Mouse (Mus musculus): ENCODE measurements at regions not wholly inside any gene's neighbourhood (a gene's known extent, or its start where the extent isn't known, plus 50 kb on each side); places are given as distances from the start of the nearest gene placed in this dataset.

DNA sequence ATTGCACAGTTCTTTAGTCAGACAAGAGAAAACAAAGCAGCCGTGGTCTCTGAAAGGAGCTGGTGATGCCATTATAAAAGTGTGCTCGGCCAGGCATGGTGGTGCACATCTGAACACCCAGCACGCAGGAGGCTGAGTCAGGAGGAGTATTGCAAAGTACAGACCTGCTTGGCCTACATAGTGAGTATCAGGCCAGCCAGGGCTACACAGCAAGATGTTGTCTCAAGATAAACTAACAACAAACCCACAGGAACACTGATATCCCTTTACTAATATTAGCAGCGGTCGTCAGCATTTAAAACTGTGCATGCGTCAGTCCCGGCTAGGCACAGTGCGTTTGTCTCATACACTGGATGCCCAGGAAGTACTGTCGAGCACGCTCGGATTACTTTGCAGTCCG, 64.4 kb upstream of the Slc1a1 start:
- 92% methylated on average over 12 of the region's 12 CpGs for WGBS
- H3K4me3 ChIP-seq (ENCODE audit: insufficient read depth, low read depth, low read length), result no peak overlapping the region
- H3K4me1 ChIP-seq (ENCODE audit: control insufficient read depth, insufficient read depth, low read length), result no peaks in the 10 kb centered on the region
- no peak for TF ChIP-seq POLR2A (IDR thresholded peaks at IDR 0.05; ENCODE audit: insufficient read depth, low read depth, low read length)
- no peak for TF ChIP-seq CTCF (IDR thresholded peaks at IDR 0.05; ENCODE audit: insufficient read depth, low read depth, low read length)
- no peak overlapping the region for H3K27ac ChIP-seq (ENCODE audit: insufficient read depth, low read depth, low read length)

- Histone ChIP-seq H3K4me3 (ENCODE audit: insufficient read depth, low read depth, low read length) (no peak overlapping the region), H3K27ac (ENCODE audit: insufficient read depth, low read depth, low read length) (no peak overlapping the region), H3K4me1 (ENCODE audit: control insufficient read depth, insufficient read depth, low read length) (no peaks in the 10 kb centered on the region)
- TF ChIP-seq POLR2A (IDR thresholded peaks at IDR 0.05; ENCODE audit: insufficient read depth, low read depth, low read length) (no peak), CTCF (IDR thresholded peaks at IDR 0.05; ENCODE audit: insufficient read depth, low read depth, low read length) (no peak)
- 55% methylated on average over 7 of the region's 7 CpGs for WGBS
These were observed 63.0 kb upstream of the Slc1a1 start for GRCm38 (mm10) chr19:28771836-28772235.

- Histone ChIP-seq H3K4me1 (ENCODE audit: control insufficient read depth, insufficient read depth, low read length) (0 out of 2 replicates have a peak, but pooled peaks cover 2% of the 10 kb centered on the region), H3K27ac (ENCODE audit: insufficient read depth, low read depth, low read length) (no peak overlapping the region), H3K4me3 (ENCODE audit: insufficient read depth, low read depth, low read length) (no peak overlapping the region)
- 57% methylated on average over 9 of the region's 9 CpGs for WGBS
- TF ChIP-seq CTCF (IDR thresholded peaks at IDR 0.05; ENCODE audit: insufficient read depth, low read depth, low read length), result no peak
- no peak for TF ChIP-seq POLR2A (IDR thresholded peaks at IDR 0.05; ENCODE audit: insufficient read depth, low read depth, low read length)
These were observed 61.8 kb upstream of the Slc1a1 start for GRCm38 (mm10) chr19:28772840-28773570.

- WGBS, result 30% methylated on average over 4 of the region's 4 CpGs
- no peak overlapping the region for H3K4me3 ChIP-seq (ENCODE audit: insufficient read depth, low read depth, low read length)
- H3K27ac ChIP-seq (ENCODE audit: insufficient read depth, low read depth, low read length), result no peak overlapping the region
- TF ChIP-seq CTCF (IDR thresholded peaks at IDR 0.05; ENCODE audit: insufficient read depth, low read depth, low read length) (no peak), POLR2A (IDR thresholded peaks at IDR 0.05; ENCODE audit: insufficient read depth, low read depth, low read length) (no peak)
- 0 out of 2 replicates have a peak, but pooled peaks cover 2% of the 10 kb centered on the region for H3K4me1 ChIP-seq (ENCODE audit: control insufficient read depth, insufficient read depth, low read length)
These were observed 58.0 kb upstream of the Slc1a1 start for GRCm38 (mm10) chr19:28776868-28777267.

DNA sequence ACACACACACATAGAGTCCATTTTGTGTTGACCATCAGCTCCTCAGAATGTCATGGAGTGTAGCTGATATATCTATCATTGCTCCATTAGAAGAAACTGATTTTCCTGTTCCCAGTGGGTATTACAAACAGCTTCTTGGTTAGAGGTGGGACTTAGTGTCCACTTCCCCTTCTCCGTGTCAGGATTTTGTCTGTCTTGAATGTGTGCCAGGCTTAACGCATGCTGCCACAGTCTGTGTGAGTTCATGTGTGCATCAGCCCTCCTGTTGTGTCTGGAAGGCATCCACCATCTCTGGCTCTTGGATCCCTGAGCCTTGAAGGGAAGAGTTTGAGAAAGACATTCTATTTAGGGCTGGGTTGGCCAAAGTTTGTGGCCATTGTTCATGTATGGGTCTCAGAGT, 57.2 kb upstream of the Slc1a1 start:
- TF ChIP-seq POLR2A (IDR thresholded peaks at IDR 0.05; ENCODE audit: insufficient read depth, low read depth, low read length) (no peak), CTCF (IDR thresholded peaks at IDR 0.05; ENCODE audit: insufficient read depth, low read depth, low read length) (no peak)
- Histone ChIP-seq H3K4me1 (ENCODE audit: control insufficient read depth, insufficient read depth, low read length) (0 out of 2 replicates have a peak, but pooled peaks cover 2% of the 10 kb centered on the region), H3K4me3 (ENCODE audit: insufficient read depth, low read depth, low read length) (no peak overlapping the region), H3K27ac (ENCODE audit: insufficient read depth, low read depth, low read length) (no peak overlapping the region)
- 38% methylated on average over 2 of the region's 2 CpGs for WGBS

- Histone ChIP-seq H3K4me3 (ENCODE audit: insufficient read depth, low read depth, low read length) (no peak overlapping the region), H3K4me1 (ENCODE audit: control insufficient read depth, insufficient read depth, low read length) (0 out of 2 replicates have a peak, but pooled peaks cover 2% of the 10 kb centered on the region), H3K27ac (ENCODE audit: insufficient read depth, low read depth, low read length) (no peak overlapping the region)
- no peak for TF ChIP-seq POLR2A (IDR thresholded peaks at IDR 0.05; ENCODE audit: insufficient read depth, low read depth, low read length)
- TF ChIP-seq CTCF (IDR thresholded peaks at IDR 0.05; ENCODE audit: insufficient read depth, low read depth, low read length), result no peak
- 62% methylated on average over 4 of the region's 4 CpGs for WGBS
These were observed 56.5 kb upstream of the Slc1a1 start for GRCm38 (mm10) chr19:28778386-28778785.

GRCm38 (mm10) chr19:28781971-28782370, 52.9 kb upstream of the Slc1a1 start:
- TF ChIP-seq CTCF (IDR thresholded peaks at IDR 0.05; ENCODE audit: insufficient read depth, low read depth, low read length) (no peak), POLR2A (IDR thresholded peaks at IDR 0.05; ENCODE audit: insufficient read depth, low read depth, low read length) (no peak)

More at GRCm38 (mm10) chr19:28781971-28782370, 52.9 kb upstream of the Slc1a1 start:
- 96% methylated on average over 2 of the region's 2 CpGs for WGBS
- Histone ChIP-seq H3K4me1 (ENCODE audit: control insufficient read depth, insufficient read depth, low read length) (0 out of 2 replicates have a peak, but pooled peaks cover 2% of the 10 kb centered on the region), H3K4me3 (ENCODE audit: insufficient read depth, low read depth, low read length) (no peak overlapping the region), H3K27ac (ENCODE audit: insufficient read depth, low read depth, low read length) (no peak overlapping the region)
